Mouse (Mus musculus): ENCODE data around the gene Myt1.

Myt1 gene

GRCm38 (mm10) chr2:181763006-181763830 lies at the start of gene Myt1:
Gene Myt1, plus strand, starts transcription at chr2:181763332.
- DNase-seq (ENCODE audit: low read depth, low spot score) = peak; percentile 62

- peak; percentile 15 for DNase-seq (ENCODE audit: low read depth, low spot score)
These were observed 49.4 kb upstream of the Myt1 start for GRCm38 (mm10) chr2:181713749-181714148.

GRCm38 (mm10) chr2:181714903-181715326 lies 48.2 kb upstream of the Myt1 start, which contains the start of gene Oprl1:
Gene Oprl1, plus strand, starts transcription at chr2:181715016.
- DNase-seq (ENCODE audit: low read depth, low spot score) = peak; percentile 26

GRCm38 (mm10) chr2:181715382-181715781 lies 47.8 kb upstream of the Myt1 start:
- no peak for DNase-seq (ENCODE audit: low read depth, low spot score)

- DNase-seq (ENCODE audit: low read depth, low spot score) = no peak
These were observed 46.1 kb upstream of the Myt1 start for GRCm38 (mm10) chr2:181716991-181717390.

GRCm38 (mm10) chr2:181720061-181720460 lies 43.1 kb upstream of the Myt1 start:
- no peak for DNase-seq (ENCODE audit: low read depth, low spot score)

- DNase-seq (ENCODE audit: low read depth, low spot score) = no peak
These were observed 41.9 kb upstream of the Myt1 start for GRCm38 (mm10) chr2:181721200-181721599.

GRCm38 (mm10) chr2:181722213-181722612 lies 40.9 kb upstream of the Myt1 start:
- DNase-seq (ENCODE audit: low read depth, low spot score) = peak; percentile 54

GRCm38 (mm10) chr2:181727659-181728262 lies 35.4 kb upstream of the Myt1 start:
- DNase-seq (ENCODE audit: low read depth, low spot score) = no peak

- DNase-seq (ENCODE audit: low read depth, low spot score) = no peak
These were observed 33.1 kb upstream of the Myt1 start for GRCm38 (mm10) chr2:181730051-181730450.

- DNase-seq (ENCODE audit: low read depth, low spot score) = no peak
These were observed 10.5 kb upstream of the Myt1 start for GRCm38 (mm10) chr2:181752626-181753025.

- DNase-seq (ENCODE audit: low read depth, low spot score) = no peak
These were observed 4.9 kb upstream of the Myt1 start for GRCm38 (mm10) chr2:181758147-181758725.

GRCm38 (mm10) chr2:181759041-181759440 lies 4.1 kb upstream of the Myt1 start:
- DNase-seq (ENCODE audit: low read depth, low spot score) = peak; percentile 42

- DNase-seq (ENCODE audit: low read depth, low spot score) = peak; percentile 60
These were observed 875 bp downstream of the Myt1 start for GRCm38 (mm10) chr2:181763886-181764527.

GRCm38 (mm10) chr2:181764600-181764999 lies 1.5 kb downstream of the Myt1 start:
- peak; percentile 80 for DNase-seq (ENCODE audit: low read depth, low spot score)

- no peak for DNase-seq (ENCODE audit: low read depth, low spot score)
These were observed 2.1 kb downstream of the Myt1 start for GRCm38 (mm10) chr2:181765251-181765650.

- peak; percentile 41 for DNase-seq (ENCODE audit: low read depth, low spot score)
These were observed 3.8 kb downstream of the Myt1 start for GRCm38 (mm10) chr2:181766672-181767557.

- no peak for DNase-seq (ENCODE audit: low read depth, low spot score)
These were observed 5.3 kb downstream of the Myt1 start for GRCm38 (mm10) chr2:181768451-181768850.

- no peak for DNase-seq (ENCODE audit: low read depth, low spot score)
These were observed 6.3 kb downstream of the Myt1 start for GRCm38 (mm10) chr2:181769397-181769796.

GRCm38 (mm10) chr2:181773203-181773602 lies 10.1 kb downstream of the Myt1 start:
- DNase-seq (ENCODE audit: low read depth, low spot score) = no peak

GRCm38 (mm10) chr2:181775786-181776185 lies 12.7 kb downstream of the Myt1 start:
- no peak for DNase-seq (ENCODE audit: low read depth, low spot score)

Measured in mesoderm, embryonic 11.5 days (tissue).